Mouse (Mus musculus): Measurements from ENCODE around the gene Smok3b. TPM values are rescaled to one million over a fixed set of nuclear protein-coding genes. Genes with fewer than 3 reads are reported as not detected.

Gene Smok3b
- polyA plus RNA-seq, 1 experiment from 2014 or later = not detected

DNA sequence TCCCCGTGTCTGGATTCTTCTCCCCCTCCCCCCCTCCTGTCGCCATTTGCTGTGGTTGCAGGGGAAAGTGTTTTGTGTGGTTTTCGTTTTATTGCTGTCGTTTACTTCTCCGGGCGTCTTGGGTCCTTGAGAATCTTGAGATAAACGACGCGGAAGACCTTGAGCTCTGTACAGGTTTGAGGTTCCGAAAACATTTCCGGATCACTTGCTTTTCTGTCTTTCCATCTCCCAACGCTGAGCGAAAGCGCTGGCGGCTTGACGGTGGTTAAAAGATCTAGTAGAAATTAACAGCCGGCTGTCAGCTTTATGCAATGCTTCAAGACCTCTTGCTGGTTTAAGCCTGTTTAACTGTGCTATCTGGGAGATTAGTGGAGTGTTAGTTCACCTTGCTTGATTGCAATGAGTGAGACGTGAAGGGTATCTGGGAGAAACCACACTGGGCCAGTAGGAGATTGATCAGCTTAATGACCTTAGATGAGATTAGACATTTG is 64.2 kb downstream of the Smok3b start:
- Histone ChIP-seq H3K27me3 (no peaks in the 10 kb centered on the region), H3K9ac (peak overlapping the region; percentile 98), H3K4me3 (replicated peaks) (peak overlapping the region; percentile 99), H3K27ac (replicated peaks) (peak overlapping the region; percentile 87), H3K36me3 (replicated peaks) (peaks cover 13% of the 10 kb centered on the region; the same call in 1 of the 2 replicates), H3K9me3 (replicated peaks) (no peaks in the 10 kb centered on the region), H3K4me1 (replicated peaks) (peaks cover 58% of the 10 kb centered on the region), H3K4me2 (peak overlapping the region; percentile 67)
- ATAC-seq (ENCODE audit: insufficient read depth) = peak; percentile 24
- WGBS (ENCODE audit: insufficient replicate concordance) = under 1% methylated on average over 18 of the region's 18 CpGs

DNA sequence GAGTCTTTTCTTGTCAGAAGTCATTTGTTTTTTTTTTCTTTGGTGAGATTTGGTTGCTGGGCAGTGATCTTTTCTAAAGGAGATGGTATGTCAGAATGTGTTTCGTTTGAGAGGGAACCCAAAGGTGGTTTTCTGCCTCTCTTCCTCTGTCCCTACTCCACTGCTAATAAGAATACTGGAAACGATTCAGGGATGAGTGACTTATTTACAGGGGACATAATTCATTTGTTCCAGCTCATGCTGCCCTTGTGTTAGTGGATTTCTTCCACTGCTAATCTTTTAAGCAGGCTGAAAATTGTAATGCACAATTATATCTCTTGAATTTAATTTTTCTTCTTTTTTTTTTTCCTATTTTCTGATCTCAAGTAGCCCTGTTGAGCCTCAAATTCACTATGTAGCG is 65.6 kb downstream of the Smok3b start:
- WGBS (ENCODE audit: insufficient replicate concordance) = 64% methylated on average over 3 of the region's 3 CpGs
- Histone ChIP-seq H3K27me3 (no peaks in the 10 kb centered on the region), H3K4me2 (peak overlapping the region; percentile 67), H3K9ac (no peak overlapping the region), H3K9me3 (replicated peaks) (no peaks in the 10 kb centered on the region), H3K4me1 (replicated peaks) (peaks cover 58% of the 10 kb centered on the region), H3K36me3 (replicated peaks) (peaks cover 13% of the 10 kb centered on the region; the same call in 1 of the 2 replicates), H3K27ac (replicated peaks) (no peak overlapping the region), H3K4me3 (replicated peaks) (0 out of 2 replicates have a peak overlapping the region, but pooled peaks have one; percentile 99)
- ATAC-seq (ENCODE audit: insufficient read depth) = no peak

DNA sequence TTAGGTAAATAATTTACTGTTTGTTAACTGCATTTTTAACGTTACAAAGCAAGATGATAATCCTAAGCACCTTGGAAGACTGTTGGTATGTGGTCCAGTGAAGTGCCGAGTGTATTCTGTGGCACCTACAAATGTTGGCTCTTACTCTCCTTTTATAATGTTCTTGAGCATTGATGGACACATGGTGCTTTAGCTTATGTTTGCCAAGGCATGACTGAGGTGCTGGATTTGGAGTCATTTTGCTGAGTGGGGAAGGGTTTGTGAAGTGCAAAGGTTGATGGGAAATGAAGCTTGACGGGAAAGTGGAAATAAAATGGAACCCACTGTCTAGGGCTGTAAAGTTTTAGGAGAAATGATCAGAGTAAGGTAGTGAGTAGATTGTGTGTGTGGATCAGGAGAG is 67.1 kb downstream of the Smok3b start:
- 60% methylated on average over 3 of the region's 3 CpGs for WGBS (ENCODE audit: insufficient replicate concordance)
- Histone ChIP-seq H3K36me3 (replicated peaks) (peaks cover 23% of the 10 kb centered on the region), H3K9ac (no peak overlapping the region), H3K4me1 (replicated peaks) (peaks cover 58% of the 10 kb centered on the region), H3K4me3 (replicated peaks) (no peak overlapping the region), H3K27ac (replicated peaks) (peak overlapping the region; percentile 61), H3K9me3 (replicated peaks) (no peaks in the 10 kb centered on the region), H3K4me2 (peak overlapping the region; percentile 32), H3K27me3 (no peaks in the 10 kb centered on the region)
- no peak for ATAC-seq (ENCODE audit: insufficient read depth)

DNA sequence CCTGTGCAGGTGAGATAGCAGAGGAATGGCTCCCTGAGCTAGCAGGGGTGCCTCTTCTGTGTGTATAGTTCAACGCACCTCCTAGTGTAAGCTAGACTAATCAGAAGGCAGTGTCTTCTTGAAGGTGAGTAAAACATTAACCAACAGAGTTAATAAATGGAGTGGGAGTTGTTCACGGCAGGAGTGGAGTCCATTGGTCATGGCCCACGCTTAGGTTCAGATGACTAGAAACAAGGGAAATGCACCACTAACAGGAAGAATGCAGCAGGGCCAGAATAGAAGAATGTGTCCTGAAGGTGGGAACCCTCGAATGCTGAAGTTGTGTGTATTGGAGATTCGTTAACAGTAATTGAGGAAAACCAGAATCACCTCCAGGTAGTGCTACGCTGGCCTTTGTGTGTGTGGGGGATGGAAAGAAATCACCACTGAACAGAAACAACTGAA is 67.9 kb downstream of the Smok3b start:
- Histone ChIP-seq H3K4me2 (peak overlapping the region; percentile 32), H3K9ac (no peak overlapping the region), H3K9me3 (replicated peaks) (no peaks in the 10 kb centered on the region), H3K27ac (replicated peaks) (peak overlapping the region; percentile 61), H3K36me3 (replicated peaks) (peaks cover 31% of the 10 kb centered on the region), H3K4me3 (replicated peaks) (peak overlapping the region; percentile 10), H3K4me1 (replicated peaks) (peaks cover 51% of the 10 kb centered on the region), H3K27me3 (no peaks in the 10 kb centered on the region)
- WGBS (ENCODE audit: insufficient replicate concordance) = 52% methylated on average over 6 of the region's 6 CpGs
- ATAC-seq (ENCODE audit: insufficient read depth) = peak; percentile 53

DNA sequence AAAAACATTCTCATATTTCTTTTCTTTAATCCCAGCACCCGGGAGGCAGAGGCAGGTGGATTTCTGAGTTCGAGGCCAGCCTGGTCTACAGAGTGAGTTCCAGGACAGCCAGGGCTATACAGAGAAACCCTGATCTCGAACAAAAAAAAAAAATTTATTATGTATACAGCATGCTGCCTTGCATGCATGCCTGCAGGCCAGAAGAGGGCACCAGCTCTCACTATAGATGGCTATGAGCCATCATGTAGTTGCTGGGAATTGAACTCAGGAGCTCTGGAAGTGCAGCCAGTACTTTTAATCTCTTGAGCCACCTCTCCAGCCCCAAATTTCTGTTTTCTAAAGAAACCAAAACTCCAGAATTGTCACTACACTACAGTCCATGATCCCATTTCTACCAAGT is 69.0 kb downstream of the Smok3b start:
- Histone ChIP-seq H3K9ac (no peak overlapping the region), H3K27ac (replicated peaks) (no peak overlapping the region; the same call in 1 of the 2 replicates), H3K4me3 (replicated peaks) (no peak overlapping the region), H3K36me3 (replicated peaks) (peaks cover 42% of the 10 kb centered on the region), H3K4me1 (replicated peaks) (peaks cover 48% of the 10 kb centered on the region), H3K4me2 (no peak overlapping the region), H3K9me3 (replicated peaks) (no peaks in the 10 kb centered on the region), H3K27me3 (no peaks in the 10 kb centered on the region)
- WGBS (ENCODE audit: insufficient replicate concordance) = 52% methylated on average over 3 of the region's 3 CpGs
- ATAC-seq (ENCODE audit: insufficient read depth) = no peak

DNA sequence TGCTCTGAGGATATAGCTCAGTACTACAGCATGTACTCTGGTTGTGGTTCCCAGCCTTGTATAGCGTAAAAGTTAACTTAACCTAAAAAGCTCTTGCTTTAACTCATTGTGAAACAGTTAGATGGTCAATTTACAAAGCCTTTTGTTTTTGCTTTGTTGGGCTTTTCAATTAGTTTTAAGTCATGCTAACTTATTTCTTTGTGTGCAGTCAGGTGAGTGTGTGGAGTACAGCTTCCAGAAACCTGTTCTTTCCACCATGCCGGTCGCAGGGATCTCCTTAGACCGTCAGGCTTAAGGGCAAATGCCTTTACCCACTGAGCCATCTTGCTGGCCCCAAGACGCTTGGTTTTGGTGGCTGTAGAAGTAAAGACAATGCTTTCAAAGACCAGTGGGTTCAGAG is 69.5 kb downstream of the Smok3b start:
- Histone ChIP-seq H3K4me2 (no peak overlapping the region), H3K9ac (no peak overlapping the region), H3K27ac (replicated peaks) (no peak overlapping the region), H3K27me3 (no peaks in the 10 kb centered on the region), H3K4me1 (replicated peaks) (peaks cover 45% of the 10 kb centered on the region), H3K9me3 (replicated peaks) (no peaks in the 10 kb centered on the region), H3K36me3 (replicated peaks) (peaks cover 44% of the 10 kb centered on the region), H3K4me3 (replicated peaks) (no peak overlapping the region)
- 92% methylated on average over 5 of the region's 5 CpGs for WGBS (ENCODE audit: insufficient replicate concordance)
- ATAC-seq (ENCODE audit: insufficient read depth) = no peak

DNA sequence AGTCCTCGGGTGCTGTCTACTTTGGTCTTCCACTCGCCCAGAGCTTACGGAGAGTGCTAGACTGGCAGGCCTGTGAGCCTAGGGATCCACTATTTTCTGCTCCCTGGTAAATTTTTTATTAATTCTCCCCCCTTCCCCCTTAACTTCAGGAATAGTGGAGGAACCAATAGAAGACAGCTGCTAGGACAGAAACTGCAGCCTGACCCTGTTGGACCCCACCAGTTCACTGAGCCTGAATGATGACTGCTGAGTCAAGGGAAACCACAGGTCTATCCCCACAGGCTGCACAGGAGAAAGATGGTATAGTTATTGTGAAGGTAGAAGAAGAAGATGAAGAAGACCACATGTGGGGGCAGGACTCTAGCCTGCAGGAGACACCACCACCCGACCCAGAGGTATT is 71.5 kb downstream of the Smok3b start:
- no peaks in the 10 kb centered on the region for H3K9me3 ChIP-seq (replicated peaks)
- H3K4me2 ChIP-seq = no peak overlapping the region
- no peaks in the 10 kb centered on the region for H3K27me3 ChIP-seq
- no peak overlapping the region for H3K27ac ChIP-seq (replicated peaks)
- peaks cover 27% of the 10 kb centered on the region for H3K4me1 ChIP-seq (replicated peaks)
- H3K9ac ChIP-seq = no peak overlapping the region
- H3K4me3 ChIP-seq (replicated peaks) = no peak overlapping the region
- 88% methylated on average over 4 of the region's 4 CpGs for WGBS (ENCODE audit: insufficient replicate concordance)
- ATAC-seq (ENCODE audit: insufficient read depth) = no peak
- peaks cover 58% of the 10 kb centered on the region for H3K36me3 ChIP-seq (replicated peaks)

DNA sequence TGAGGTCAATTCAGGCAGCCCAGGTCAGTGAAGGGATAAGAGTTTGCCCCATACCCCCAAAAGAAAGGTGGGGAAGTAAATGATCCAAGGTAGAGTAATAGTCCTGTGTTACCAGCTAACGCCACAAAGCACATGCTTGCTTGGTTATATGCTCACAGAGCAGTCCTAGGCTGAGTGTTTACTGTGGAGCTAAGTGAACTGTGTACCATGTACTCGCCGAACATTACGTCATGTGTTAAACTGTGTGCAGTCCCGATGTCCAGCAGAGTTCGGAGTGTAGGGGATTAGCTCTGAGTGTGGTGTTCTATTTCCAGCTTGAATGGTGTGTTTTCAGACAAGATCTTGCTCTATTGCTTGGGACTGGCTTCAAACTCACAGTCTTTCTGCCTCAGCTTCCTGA is 73.2 kb downstream of the Smok3b start:
- Histone ChIP-seq H3K4me1 (replicated peaks) (peaks cover 10% of the 10 kb centered on the region; the same call in 1 of the 2 replicates), H3K9ac (no peak overlapping the region), H3K27me3 (no peaks in the 10 kb centered on the region), H3K9me3 (replicated peaks) (no peaks in the 10 kb centered on the region), H3K36me3 (replicated peaks) (peaks cover 69% of the 10 kb centered on the region), H3K27ac (replicated peaks) (peak overlapping the region; percentile 56), H3K4me2 (no peak overlapping the region), H3K4me3 (replicated peaks) (no peak overlapping the region)
- peak; percentile 84 for ATAC-seq (ENCODE audit: insufficient read depth)
- WGBS (ENCODE audit: insufficient replicate concordance) = 78% methylated on average over 6 of the region's 6 CpGs

Other genes starting within 250 kb of the Smok3b start
- 21.0 and 21.3 TPM in 2 replicates for gene Ppp1r35, start 242.6 kb upstream of the Smok3b start, polyA plus RNA-seq (2015; fragmentation: Nextera tagmentation; extraction: Ambion mirVana)
- gene Mepce, start 233.8 kb upstream of the Smok3b start, polyA plus RNA-seq (2015; fragmentation: Nextera tagmentation; extraction: Ambion mirVana) = 4.0 and 5.0 TPM in 2 replicates
- gene Zcwpw1, start 233.6 kb upstream of the Smok3b start, polyA plus RNA-seq (2015; fragmentation: Nextera tagmentation; extraction: Ambion mirVana) = 3.2 and 3.3 TPM in 2 replicates
- 4.0 and 4.7 TPM in 2 replicates for gene Pilra, start 185.1 kb upstream of the Smok3b start, polyA plus RNA-seq (2015; fragmentation: Nextera tagmentation; extraction: Ambion mirVana)
- 4.9 and 5.7 TPM in 2 replicates for gene Pilrb1, start 163.3 kb upstream of the Smok3b start, polyA plus RNA-seq (2015; fragmentation: Nextera tagmentation; extraction: Ambion mirVana)
- 5.2 and 6.4 TPM in 2 replicates for gene Pilrb2, start 149.6 kb upstream of the Smok3b start, polyA plus RNA-seq (2015; fragmentation: Nextera tagmentation; extraction: Ambion mirVana)
- gene Cyp3a13, start 99.8 kb upstream of the Smok3b start, polyA plus RNA-seq (2015; fragmentation: Nextera tagmentation; extraction: Ambion mirVana) = 5.0 and 5.2 TPM in 2 replicates
- gene Gjc3, start 58.3 kb upstream of the Smok3b start, polyA plus RNA-seq (2015; fragmentation: Nextera tagmentation; extraction: Ambion mirVana) = not detected in 2 replicates
- gene Azgp1, start 39.9 kb upstream of the Smok3b start, polyA plus RNA-seq (2015; fragmentation: Nextera tagmentation; extraction: Ambion mirVana) = 14.4 and 31.0 TPM in 2 replicates
- not detected in 2 replicates for gene Smok3a, start 168 bp upstream of the Smok3b start, polyA plus RNA-seq (2015; fragmentation: Nextera tagmentation; extraction: Ambion mirVana)
- not detected in 2 replicates for gene Smok3c, start 31.8 kb downstream of the Smok3b start, polyA plus RNA-seq (2015; fragmentation: Nextera tagmentation; extraction: Ambion mirVana)
- gene Zkscan1, start 63.7 kb downstream of the Smok3b start, polyA plus RNA-seq (2015; fragmentation: Nextera tagmentation; extraction: Ambion mirVana) = 3.7 and 3.8 TPM in 2 replicates
- 14.6 and 16.8 TPM in 2 replicates for gene Zscan21, start 95.5 kb downstream of the Smok3b start, polyA plus RNA-seq (2015; fragmentation: Nextera tagmentation; extraction: Ambion mirVana)
- gene Zfp113, start 134.3 kb downstream of the Smok3b start, polyA plus RNA-seq (2015; fragmentation: Nextera tagmentation; extraction: Ambion mirVana) = 4.2 and 5.1 TPM in 2 replicates
- gene Cops6, start 139.6 kb downstream of the Smok3b start, polyA plus RNA-seq (2015; fragmentation: Nextera tagmentation; extraction: Ambion mirVana) = 159 and 170 TPM in 2 replicates
- 5.3 and 6.0 TPM in 2 replicates for gene Ap4m1, start 150.6 kb downstream of the Smok3b start, polyA plus RNA-seq (2015; fragmentation: Nextera tagmentation; extraction: Ambion mirVana)
- 174 and 176 TPM in 2 replicates for gene Mcm7, start 151.0 kb downstream of the Smok3b start, polyA plus RNA-seq (2015; fragmentation: Nextera tagmentation; extraction: Ambion mirVana)
- 36.8 and 37.9 TPM in 2 replicates for gene Taf6, start 166.0 kb downstream of the Smok3b start, polyA plus RNA-seq (2015; fragmentation: Nextera tagmentation; extraction: Ambion mirVana)
- gene Cnpy4, start 166.1 kb downstream of the Smok3b start, polyA plus RNA-seq (2015; fragmentation: Nextera tagmentation; extraction: Ambion mirVana) = 12.7 and 13.4 TPM in 2 replicates
- gene Mblac1, start 172.9 kb downstream of the Smok3b start, polyA plus RNA-seq (2015; fragmentation: Nextera tagmentation; extraction: Ambion mirVana) = 2.9 and 3.0 TPM in 2 replicates
- gene Nxpe5, start 204.5 kb downstream of the Smok3b start, polyA plus RNA-seq (2015; fragmentation: Nextera tagmentation; extraction: Ambion mirVana) = 0.08 TPM in 2 replicates
- gene Lamtor4, start 234.1 kb downstream of the Smok3b start, polyA plus RNA-seq (2015; fragmentation: Nextera tagmentation; extraction: Ambion mirVana) = 35.3 and 36.0 TPM in 2 replicates
- 2.5 and 3.6 TPM in 2 replicates for gene BC037034, start 242.6 kb downstream of the Smok3b start, polyA plus RNA-seq (2015; fragmentation: Nextera tagmentation; extraction: Ambion mirVana)

All from liver, embryonic 15.5 days (tissue).